Mouse (Mus musculus): ENCODE data around the gene Lmtk2. TPM values are rescaled to one million over a fixed set of nuclear protein-coding genes. Genes with fewer than 3 reads are reported as not detected.

Lmtk2 gene
- polyA plus RNA-seq, 1 experiment from 2014 or later: 4.4 TPM

GRCm38 (mm10) chr5:144071249-144071648, 29.0 kb upstream of the Lmtk2 start:
- Histone ChIP-seq H3K9me3 (ENCODE audit: control insufficient read depth, low read length) (peaks cover 7% of the 10 kb centered on the region; the same call in 1 of the 2 replicates), H3K9ac (ENCODE audit: low read length) (no peak overlapping the region), H3K27me3 (ENCODE audit: control insufficient read depth, insufficient read depth, low read length) (no peaks in the 10 kb centered on the region), H3K4me2 (ENCODE audit: low read length) (no peak overlapping the region), H3K27ac (replicated peaks in 1 of 2; ENCODE audit: control insufficient read depth in 1 of 2, insufficient read depth in 1 of 2, low read depth in 2 of 2, low read length in 2 of 2) (no peak overlapping the region), H3K4me3 (ENCODE audit: control insufficient read depth in 1 of 2, insufficient read depth in 1 of 2, low read depth in 1 of 2, low read length in 2 of 2) (no peak overlapping the region), H3K36me3 (ENCODE audit: control insufficient read depth, insufficient read depth, low read length) (no peaks in the 10 kb centered on the region), H3K4me1 (ENCODE audit: control insufficient read depth in 2 of 2, insufficient read depth in 2 of 2, low read length in 2 of 2) (no peaks in the 10 kb centered on the region)
- ATAC-seq (ENCODE audit: insufficient number of reproducible peaks, insufficient read depth, low FRiP score, low read depth): no peak
- WGBS: 33% methylated on average over 1 of the region's 1 CpGs

- ATAC-seq (ENCODE audit: insufficient number of reproducible peaks, insufficient read depth, low FRiP score, low read depth): no peak
- 49% methylated on average over 1 of the region's 1 CpGs for WGBS
- Histone ChIP-seq H3K9me3 (ENCODE audit: control insufficient read depth, low read length) (no peaks in the 10 kb centered on the region), H3K4me1 (ENCODE audit: control insufficient read depth in 2 of 2, insufficient read depth in 2 of 2, low read length in 2 of 2) (no peaks in the 10 kb centered on the region), H3K4me3 (ENCODE audit: control insufficient read depth in 1 of 2, insufficient read depth in 1 of 2, low read depth in 1 of 2, low read length in 2 of 2) (no peak overlapping the region), H3K27me3 (ENCODE audit: control insufficient read depth, insufficient read depth, low read length) (no peaks in the 10 kb centered on the region), H3K36me3 (ENCODE audit: control insufficient read depth, insufficient read depth, low read length) (no peaks in the 10 kb centered on the region), H3K27ac (replicated peaks in 1 of 2; ENCODE audit: control insufficient read depth in 1 of 2, insufficient read depth in 1 of 2, low read depth in 2 of 2, low read length in 2 of 2) (no peak overlapping the region), H3K4me2 (ENCODE audit: low read length) (no peak overlapping the region), H3K9ac (ENCODE audit: low read length) (no peak overlapping the region)
Measured at GRCm38 (mm10) chr5:144077541-144077940, 22.7 kb upstream of the Lmtk2 start.

- Histone ChIP-seq H3K9me3 (ENCODE audit: control insufficient read depth, low read length) (no peaks in the 10 kb centered on the region), H3K27me3 (ENCODE audit: control insufficient read depth, insufficient read depth, low read length) (no peaks in the 10 kb centered on the region), H3K4me2 (ENCODE audit: low read length) (no peak overlapping the region), H3K9ac (ENCODE audit: low read length) (no peak overlapping the region), H3K4me3 (ENCODE audit: control insufficient read depth in 1 of 2, insufficient read depth in 1 of 2, low read depth in 1 of 2, low read length in 2 of 2) (no peak overlapping the region), H3K36me3 (ENCODE audit: control insufficient read depth, insufficient read depth, low read length) (no peaks in the 10 kb centered on the region), H3K4me1 (ENCODE audit: control insufficient read depth in 2 of 2, insufficient read depth in 2 of 2, low read length in 2 of 2) (no peaks in the 10 kb centered on the region), H3K27ac (replicated peaks in 1 of 2; ENCODE audit: control insufficient read depth in 1 of 2, insufficient read depth in 1 of 2, low read depth in 2 of 2, low read length in 2 of 2) (no peak overlapping the region)
- ATAC-seq (ENCODE audit: insufficient number of reproducible peaks, insufficient read depth, low FRiP score, low read depth): no peak
- WGBS: 41% methylated on average over 2 of the region's 2 CpGs
Measured at GRCm38 (mm10) chr5:144080886-144081285, 19.4 kb upstream of the Lmtk2 start.

- Histone ChIP-seq H3K4me3 (ENCODE audit: control insufficient read depth in 1 of 2, insufficient read depth in 1 of 2, low read depth in 1 of 2, low read length in 2 of 2) (no peak overlapping the region), H3K36me3 (ENCODE audit: control insufficient read depth, insufficient read depth, low read length) (no peaks in the 10 kb centered on the region), H3K27me3 (ENCODE audit: control insufficient read depth, insufficient read depth, low read length) (no peaks in the 10 kb centered on the region), H3K27ac (replicated peaks in 1 of 2; ENCODE audit: control insufficient read depth in 1 of 2, insufficient read depth in 1 of 2, low read depth in 2 of 2, low read length in 2 of 2) (no peak overlapping the region), H3K9me3 (ENCODE audit: control insufficient read depth, low read length) (no peaks in the 10 kb centered on the region), H3K4me2 (ENCODE audit: low read length) (no peak overlapping the region), H3K9ac (ENCODE audit: low read length) (no peak overlapping the region), H3K4me1 (ENCODE audit: control insufficient read depth in 2 of 2, insufficient read depth in 2 of 2, low read length in 2 of 2) (no peaks in the 10 kb centered on the region)
- ATAC-seq (ENCODE audit: insufficient number of reproducible peaks, insufficient read depth, low FRiP score, low read depth): no peak
- 79% methylated on average over 5 of the region's 5 CpGs for WGBS
Measured at GRCm38 (mm10) chr5:144082006-144082405, 18.2 kb upstream of the Lmtk2 start.

GRCm38 (mm10) chr5:144083521-144083920, 16.7 kb upstream of the Lmtk2 start:
- H3K4me1 ChIP-seq (ENCODE audit: control insufficient read depth in 2 of 2, insufficient read depth in 2 of 2, low read length in 2 of 2): no peaks in the 10 kb centered on the region
- no peak for ATAC-seq (ENCODE audit: insufficient number of reproducible peaks, insufficient read depth, low FRiP score, low read depth)
- no peak overlapping the region for H3K4me3 ChIP-seq (ENCODE audit: control insufficient read depth in 1 of 2, insufficient read depth in 1 of 2, low read depth in 1 of 2, low read length in 2 of 2)
- no peaks in the 10 kb centered on the region for H3K27me3 ChIP-seq (ENCODE audit: control insufficient read depth, insufficient read depth, low read length)
- no peaks in the 10 kb centered on the region for H3K36me3 ChIP-seq (ENCODE audit: control insufficient read depth, insufficient read depth, low read length)
- no peak overlapping the region for H3K9ac ChIP-seq (ENCODE audit: low read length)
- 94% methylated on average over 2 of the region's 2 CpGs for WGBS
- no peaks in the 10 kb centered on the region for H3K9me3 ChIP-seq (ENCODE audit: control insufficient read depth, low read length)
- H3K4me2 ChIP-seq (ENCODE audit: low read length): no peak overlapping the region
- no peak overlapping the region for H3K27ac ChIP-seq (replicated peaks in 1 of 2; ENCODE audit: control insufficient read depth in 1 of 2, insufficient read depth in 1 of 2, low read depth in 2 of 2, low read length in 2 of 2)

GRCm38 (mm10) chr5:144084271-144084670, 16.0 kb upstream of the Lmtk2 start:
- H3K4me2 ChIP-seq (ENCODE audit: low read length): no peak overlapping the region
- no peaks in the 10 kb centered on the region for H3K36me3 ChIP-seq (ENCODE audit: control insufficient read depth, insufficient read depth, low read length)
- no peak for ATAC-seq (ENCODE audit: insufficient number of reproducible peaks, insufficient read depth, low FRiP score, low read depth)
- no peaks in the 10 kb centered on the region for H3K9me3 ChIP-seq (ENCODE audit: control insufficient read depth, low read length)
- no peak overlapping the region for H3K27ac ChIP-seq (replicated peaks in 1 of 2; ENCODE audit: control insufficient read depth in 1 of 2, insufficient read depth in 1 of 2, low read depth in 2 of 2, low read length in 2 of 2)
- WGBS: 64% methylated on average over 4 of the region's 4 CpGs
- H3K4me3 ChIP-seq (ENCODE audit: control insufficient read depth in 1 of 2, insufficient read depth in 1 of 2, low read depth in 1 of 2, low read length in 2 of 2): no peak overlapping the region
- H3K9ac ChIP-seq (ENCODE audit: low read length): no peak overlapping the region
- H3K27me3 ChIP-seq (ENCODE audit: control insufficient read depth, insufficient read depth, low read length): no peaks in the 10 kb centered on the region
- no peaks in the 10 kb centered on the region for H3K4me1 ChIP-seq (ENCODE audit: control insufficient read depth in 2 of 2, insufficient read depth in 2 of 2, low read length in 2 of 2)

GRCm38 (mm10) chr5:144085696-144086095, 14.5 kb upstream of the Lmtk2 start:
- WGBS: 71% methylated on average over 6 of the region's 6 CpGs
- no peaks in the 10 kb centered on the region for H3K4me1 ChIP-seq (ENCODE audit: control insufficient read depth in 2 of 2, insufficient read depth in 2 of 2, low read length in 2 of 2)

GRCm38 (mm10) chr5:144086494-144086893, 13.7 kb upstream of the Lmtk2 start:
- H3K4me2 ChIP-seq (ENCODE audit: low read length): no peak overlapping the region
- no peak overlapping the region for H3K4me3 ChIP-seq (ENCODE audit: control insufficient read depth in 1 of 2, insufficient read depth in 1 of 2, low read depth in 1 of 2, low read length in 2 of 2)
- no peaks in the 10 kb centered on the region for H3K4me1 ChIP-seq (ENCODE audit: control insufficient read depth in 2 of 2, insufficient read depth in 2 of 2, low read length in 2 of 2)
- H3K27ac ChIP-seq (replicated peaks in 1 of 2; ENCODE audit: control insufficient read depth in 1 of 2, insufficient read depth in 1 of 2, low read depth in 2 of 2, low read length in 2 of 2): no peak overlapping the region
- ATAC-seq (ENCODE audit: insufficient number of reproducible peaks, insufficient read depth, low FRiP score, low read depth): no peak
- 62% methylated on average over 2 of the region's 2 CpGs for WGBS
- H3K27me3 ChIP-seq (ENCODE audit: control insufficient read depth, insufficient read depth, low read length): no peaks in the 10 kb centered on the region
- no peaks in the 10 kb centered on the region for H3K36me3 ChIP-seq (ENCODE audit: control insufficient read depth, insufficient read depth, low read length)
- no peak overlapping the region for H3K9ac ChIP-seq (ENCODE audit: low read length)
- no peaks in the 10 kb centered on the region for H3K9me3 ChIP-seq (ENCODE audit: control insufficient read depth, low read length)

More at GRCm38 (mm10) chr5:144085696-144086095, 14.5 kb upstream of the Lmtk2 start:
- no peak overlapping the region for H3K9ac ChIP-seq (ENCODE audit: low read length)
- H3K4me2 ChIP-seq (ENCODE audit: low read length): no peak overlapping the region
- no peak overlapping the region for H3K4me3 ChIP-seq (ENCODE audit: control insufficient read depth in 1 of 2, insufficient read depth in 1 of 2, low read depth in 1 of 2, low read length in 2 of 2)
- H3K9me3 ChIP-seq (ENCODE audit: control insufficient read depth, low read length): no peaks in the 10 kb centered on the region
- H3K27me3 ChIP-seq (ENCODE audit: control insufficient read depth, insufficient read depth, low read length): no peaks in the 10 kb centered on the region
- ATAC-seq (ENCODE audit: insufficient number of reproducible peaks, insufficient read depth, low FRiP score, low read depth): no peak
- H3K27ac ChIP-seq (replicated peaks in 1 of 2; ENCODE audit: control insufficient read depth in 1 of 2, insufficient read depth in 1 of 2, low read depth in 2 of 2, low read length in 2 of 2): no peak overlapping the region
- H3K36me3 ChIP-seq (ENCODE audit: control insufficient read depth, insufficient read depth, low read length): no peaks in the 10 kb centered on the region
